Mouse (Mus musculus): ENCODE data around the gene Pced1b. TPM values are rescaled to one million over a fixed set of nuclear protein-coding genes. Genes with fewer than 3 reads are reported as not detected.

The Pced1b gene
- polyA plus RNA-seq, 1 experiment from 2014 or later: 2.6 TPM

DNA sequence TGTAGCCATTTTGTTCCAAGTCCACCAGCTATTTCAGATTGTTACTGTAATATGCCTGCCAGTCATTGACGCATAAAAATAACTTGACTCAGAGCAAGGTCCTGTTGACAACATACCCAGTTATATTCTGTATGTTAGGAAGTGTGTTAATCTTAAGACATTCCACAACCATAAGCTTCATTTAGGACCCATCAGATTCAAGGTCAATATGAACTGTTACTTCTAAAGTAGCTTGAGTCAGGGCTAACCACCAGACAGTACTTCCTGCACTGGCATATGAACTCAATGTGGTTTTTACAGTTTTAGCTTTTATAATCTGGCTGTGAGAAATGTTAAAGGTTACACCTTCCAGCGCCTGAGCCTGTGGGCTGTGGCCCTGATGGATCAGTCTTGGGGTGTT lies 173.4 kb downstream of the Pced1b start:
- Histone ChIP-seq H3K9me3 (replicated peaks) (no peaks in the 10 kb centered on the region), H3K27me3 (no peaks in the 10 kb centered on the region), H3K9ac (no peak overlapping the region), H3K4me2 (no peak overlapping the region), H3K4me3 (no peak overlapping the region), H3K4me1 (no peaks in the 10 kb centered on the region), H3K36me3 (ENCODE audit: poor library complexity, severe bottlenecking) (no peaks in the 10 kb centered on the region), H3K27ac (no peak overlapping the region)
- ATAC-seq: no peak
- WGBS: 92% methylated on average over 2 of the region's 2 CpGs

DNA sequence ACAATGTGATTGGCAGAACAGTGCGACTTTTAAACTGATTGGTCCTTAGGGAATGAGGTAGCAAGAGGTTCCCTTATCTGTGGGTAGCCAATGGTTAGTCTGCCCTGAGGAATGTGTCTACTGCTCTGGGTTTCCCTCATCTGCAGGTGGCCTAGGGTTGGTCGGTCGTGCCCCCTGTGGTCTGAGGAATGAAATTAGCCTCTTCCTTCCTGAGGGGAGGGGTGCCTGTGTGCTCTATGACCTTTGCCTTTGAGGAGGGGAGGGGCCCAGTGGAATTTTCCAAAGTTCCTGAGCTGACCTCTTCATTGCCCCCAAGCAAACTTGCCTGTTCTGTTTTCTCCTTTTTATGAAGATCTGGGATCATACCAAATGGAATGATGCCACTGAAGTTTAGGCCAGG lies 174.6 kb downstream of the Pced1b start:
- no peak overlapping the region for H3K9ac ChIP-seq
- WGBS: 81% methylated on average over 3 of the region's 3 CpGs
- H3K4me1 ChIP-seq: no peaks in the 10 kb centered on the region
- H3K27me3 ChIP-seq: no peaks in the 10 kb centered on the region
- no peak overlapping the region for H3K4me2 ChIP-seq
- H3K9me3 ChIP-seq (replicated peaks): no peaks in the 10 kb centered on the region
- H3K27ac ChIP-seq: no peak overlapping the region
- H3K4me3 ChIP-seq: no peak overlapping the region
- H3K36me3 ChIP-seq (ENCODE audit: poor library complexity, severe bottlenecking): no peaks in the 10 kb centered on the region
- ATAC-seq: no peak

DNA sequence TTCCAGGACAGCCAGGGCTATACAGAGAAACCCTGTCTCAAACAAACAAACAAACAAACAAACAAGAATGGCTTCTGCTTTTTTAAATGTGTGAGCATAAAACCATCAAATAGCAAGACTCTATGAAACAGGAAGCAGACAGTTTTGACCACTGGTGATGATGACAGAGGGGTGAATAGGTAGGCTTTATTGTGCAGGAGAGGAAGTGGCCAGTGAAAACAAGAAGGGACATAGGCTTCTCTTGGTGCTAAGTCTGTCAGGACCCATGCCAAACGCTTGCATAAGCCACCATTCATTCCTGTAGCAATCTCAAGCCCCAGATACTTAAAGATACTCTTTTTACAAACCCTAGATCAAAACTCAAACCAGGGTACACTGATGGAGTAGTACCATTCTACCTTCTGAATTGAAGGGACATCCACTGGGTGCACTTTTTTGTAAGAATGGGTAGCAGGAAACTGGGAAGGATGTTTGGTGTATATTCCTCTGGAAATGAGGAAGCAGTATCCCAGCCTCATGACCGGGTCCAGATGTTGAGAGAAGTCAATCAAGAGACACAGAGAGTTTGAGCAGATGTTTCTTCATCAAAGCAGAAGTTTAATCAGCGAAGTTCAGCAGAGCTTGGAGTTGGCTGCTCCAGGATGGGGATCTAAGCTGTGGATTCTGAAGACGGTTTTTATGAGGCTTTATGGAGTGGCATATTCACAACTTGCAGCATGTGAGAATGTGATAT lies 175.5 kb downstream of the Pced1b start:
- Histone ChIP-seq H3K27ac (no peak overlapping the region), H3K4me1 (no peaks in the 10 kb centered on the region), H3K36me3 (ENCODE audit: poor library complexity, severe bottlenecking) (no peaks in the 10 kb centered on the region), H3K4me2 (no peak overlapping the region), H3K9ac (no peak overlapping the region), H3K9me3 (replicated peaks) (no peaks in the 10 kb centered on the region), H3K27me3 (no peaks in the 10 kb centered on the region), H3K4me3 (no peak overlapping the region)
- no peak for ATAC-seq
- 89% methylated on average over 4 of the region's 4 CpGs for WGBS

DNA sequence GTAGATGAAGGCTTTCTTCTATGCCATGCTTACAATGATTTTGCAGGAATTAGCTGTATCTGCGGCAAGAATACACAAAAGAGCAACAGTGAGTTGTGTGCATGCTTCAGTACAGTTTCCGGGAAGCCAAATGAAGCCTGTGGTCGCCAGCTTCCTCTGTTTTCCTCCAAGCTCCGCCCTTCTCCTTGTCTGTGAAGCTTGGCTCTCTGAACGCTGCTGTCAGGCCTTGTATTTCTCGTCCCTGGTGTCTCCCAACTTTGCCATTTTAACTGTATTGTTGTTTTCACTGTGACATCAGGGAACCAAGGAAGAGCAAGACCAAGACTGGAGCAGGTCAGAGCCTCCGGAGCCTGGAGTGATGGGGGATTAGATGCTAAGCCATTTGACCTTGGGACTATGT lies 177.5 kb downstream of the Pced1b start:
- H3K9me3 ChIP-seq (replicated peaks): no peaks in the 10 kb centered on the region
- no peak overlapping the region for H3K27ac ChIP-seq
- no peak overlapping the region for H3K4me3 ChIP-seq
- 69% methylated on average over 7 of the region's 7 CpGs for WGBS
- no peaks in the 10 kb centered on the region for H3K36me3 ChIP-seq (ENCODE audit: poor library complexity, severe bottlenecking)
- no peak overlapping the region for H3K4me2 ChIP-seq
- ATAC-seq: no peak
- H3K27me3 ChIP-seq: no peaks in the 10 kb centered on the region
- no peaks in the 10 kb centered on the region for H3K4me1 ChIP-seq
- no peak overlapping the region for H3K9ac ChIP-seq

DNA sequence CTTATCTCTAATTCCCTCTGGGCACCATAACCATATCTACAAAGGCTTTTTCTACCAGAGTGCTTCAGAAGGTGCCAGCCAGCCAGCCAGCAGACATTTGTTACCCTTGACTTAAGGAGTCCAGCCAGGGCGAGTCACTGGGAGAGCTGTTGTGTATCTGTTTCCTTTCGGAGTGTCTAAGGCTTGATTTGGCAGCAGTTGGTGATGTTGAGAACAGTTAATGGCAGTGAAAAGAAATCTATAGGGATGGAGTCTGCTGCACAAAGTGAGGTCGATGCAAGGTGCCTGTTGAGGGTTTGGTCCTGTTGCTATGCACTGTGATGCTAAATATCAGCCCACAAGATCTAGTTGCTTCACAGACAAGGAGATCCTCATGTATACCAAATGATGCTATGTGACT lies 178.1 kb downstream of the Pced1b start:
- 90% methylated on average over 3 of the region's 3 CpGs for WGBS
- no peak overlapping the region for H3K4me3 ChIP-seq
- H3K9me3 ChIP-seq (replicated peaks): no peaks in the 10 kb centered on the region
- H3K4me1 ChIP-seq: no peaks in the 10 kb centered on the region
- ATAC-seq: no peak
- no peak overlapping the region for H3K4me2 ChIP-seq
- H3K36me3 ChIP-seq (ENCODE audit: poor library complexity, severe bottlenecking): no peaks in the 10 kb centered on the region
- H3K9ac ChIP-seq: no peak overlapping the region
- no peak overlapping the region for H3K27ac ChIP-seq
- H3K27me3 ChIP-seq: no peaks in the 10 kb centered on the region

DNA sequence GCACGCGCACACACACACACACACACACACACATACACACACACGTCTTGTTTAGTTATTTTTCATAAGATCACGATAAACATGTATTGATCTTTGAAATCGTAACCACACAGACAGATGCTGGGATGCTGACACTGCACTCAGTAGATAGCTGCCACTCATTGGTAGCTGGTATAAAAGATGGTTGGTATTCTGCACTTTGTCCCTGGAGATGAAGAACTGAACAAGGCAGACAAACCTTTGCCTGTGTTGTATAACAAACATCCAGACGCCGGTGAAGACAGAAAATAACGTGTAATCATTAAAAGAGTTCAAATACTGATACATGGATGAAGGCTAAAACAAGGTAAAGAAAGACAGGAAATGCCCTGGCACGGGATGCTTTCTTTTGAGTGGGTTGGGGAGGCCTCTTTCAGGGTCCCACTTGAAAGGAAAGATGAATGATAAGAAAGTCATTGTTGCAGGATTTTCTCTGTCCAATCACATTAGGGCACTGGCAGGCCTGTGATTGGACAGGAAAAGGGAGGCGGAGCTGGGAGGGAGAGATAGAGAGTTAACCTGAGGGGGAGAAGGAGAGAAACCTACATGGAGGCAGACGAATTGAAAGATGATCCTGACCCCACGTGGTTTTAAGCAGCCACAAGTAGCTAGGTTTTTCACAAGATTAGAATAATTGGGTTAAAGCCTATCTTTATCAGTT lies 182.4 kb downstream of the Pced1b start:
- no peaks in the 10 kb centered on the region for H3K36me3 ChIP-seq (ENCODE audit: poor library complexity, severe bottlenecking)
- ATAC-seq: no peak

DNA sequence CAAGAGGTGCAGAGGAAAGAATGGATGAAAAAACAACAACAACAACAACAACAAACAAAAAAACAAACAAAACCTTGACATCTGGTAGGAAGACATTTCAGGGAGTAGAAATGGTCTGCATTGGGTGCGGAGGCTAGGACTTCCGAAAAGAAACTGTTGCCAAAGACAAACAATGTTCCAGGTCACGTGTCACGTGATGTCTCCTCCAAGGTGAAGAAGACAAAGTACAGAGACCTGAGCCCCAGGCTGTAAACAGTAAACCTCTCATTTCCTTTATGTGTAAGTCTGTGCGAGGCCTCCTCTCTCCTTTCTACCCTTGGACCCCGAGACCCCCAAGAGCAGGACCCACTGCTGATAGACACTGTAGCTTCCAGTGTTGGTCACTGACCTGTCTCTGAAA lies 184.6 kb downstream of the Pced1b start:
- 91% methylated on average over 6 of the region's 6 CpGs for WGBS
- no peak for ATAC-seq
- Histone ChIP-seq H3K4me1 (no peaks in the 10 kb centered on the region), H3K27ac (no peak overlapping the region), H3K9ac (no peak overlapping the region), H3K36me3 (ENCODE audit: poor library complexity, severe bottlenecking) (no peaks in the 10 kb centered on the region), H3K4me2 (no peak overlapping the region), H3K27me3 (no peaks in the 10 kb centered on the region), H3K4me3 (no peak overlapping the region), H3K9me3 (replicated peaks) (no peaks in the 10 kb centered on the region)

More for the DNA sequence above, 182.4 kb downstream of the Pced1b start:
- Histone ChIP-seq H3K27me3 (no peaks in the 10 kb centered on the region), H3K4me3 (no peak overlapping the region), H3K9ac (no peak overlapping the region), H3K27ac (no peak overlapping the region), H3K9me3 (replicated peaks) (no peaks in the 10 kb centered on the region), H3K4me2 (no peak overlapping the region), H3K4me1 (no peaks in the 10 kb centered on the region)
- 91% methylated on average over 12 of the region's 12 CpGs for WGBS

DNA sequence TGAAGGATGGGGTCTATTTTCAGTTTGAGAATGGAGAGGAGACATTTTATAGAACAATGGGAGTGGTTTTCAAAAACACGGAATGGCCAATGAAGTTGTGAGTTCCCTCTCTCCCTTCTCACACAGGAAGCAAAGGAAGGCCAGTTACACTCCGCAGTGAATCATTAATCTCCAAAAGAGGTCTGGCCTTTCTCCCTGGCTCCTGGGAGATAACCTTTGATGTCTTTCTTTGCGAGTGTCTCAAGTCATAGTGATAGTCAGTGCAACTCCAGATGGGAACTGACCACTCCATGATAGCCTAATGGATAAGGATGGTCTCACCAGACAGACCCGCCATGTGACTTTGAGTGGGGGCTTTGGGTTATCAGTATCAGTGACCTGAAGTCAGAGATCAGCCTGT lies 185.3 kb downstream of the Pced1b start:
- ATAC-seq: no peak

More for the DNA sequence above, 185.3 kb downstream of the Pced1b start:
- Histone ChIP-seq H3K9me3 (replicated peaks) (no peaks in the 10 kb centered on the region), H3K4me3 (no peak overlapping the region), H3K9ac (no peak overlapping the region), H3K4me2 (no peak overlapping the region), H3K27me3 (no peaks in the 10 kb centered on the region), H3K27ac (no peak overlapping the region), H3K4me1 (no peaks in the 10 kb centered on the region), H3K36me3 (ENCODE audit: poor library complexity, severe bottlenecking) (no peaks in the 10 kb centered on the region)
- 80% methylated on average over 4 of the region's 4 CpGs for WGBS

Other genes starting within 250 kb of the Pced1b start
- 2.7 and 3.2 TPM in 2 replicates for gene Slc38a4, start 191.2 kb upstream of the Pced1b start, polyA plus RNA-seq (2015; fragmentation: Nextera tagmentation; extraction: Ambion mirVana)
- gene Amigo2, start 180 bp downstream of the Pced1b start, polyA plus RNA-seq (2015; fragmentation: Nextera tagmentation; extraction: Ambion mirVana): 3.2 and 3.6 TPM in 2 replicates

Data from forebrain, embryonic 13.5 days (tissue).